Mouse (Mus musculus) A20 (cell line): ENCODE results near the gene March11.

Source experiments
- DNase-seq: peaks from one replicate; pipeline ENCODE4 v3.0.0-alpha.2; 2011; ENCODE audit warnings: low read depth, low spot score

The March11 gene

DNA sequence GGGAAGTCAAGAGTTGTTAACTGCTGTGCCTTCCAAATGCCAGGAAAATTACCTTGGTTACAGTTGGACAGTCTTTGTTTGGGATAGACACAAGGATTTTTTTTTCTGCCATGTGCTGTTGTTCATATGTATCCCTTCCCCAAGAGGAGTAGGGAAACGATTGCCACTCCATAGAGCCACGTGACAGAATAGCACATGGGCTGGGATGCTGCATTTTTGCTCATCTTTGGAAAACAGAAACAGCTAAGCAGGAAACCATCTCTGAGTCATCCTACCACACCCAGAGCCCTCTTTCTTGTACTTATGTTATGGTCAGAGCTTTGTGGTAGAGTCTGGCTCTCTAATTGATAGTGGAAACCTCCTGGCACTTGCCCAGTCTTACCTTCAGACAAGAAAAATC is 65.4 kb downstream of the March11 start:
- DNase-seq, result no peak

DNA sequence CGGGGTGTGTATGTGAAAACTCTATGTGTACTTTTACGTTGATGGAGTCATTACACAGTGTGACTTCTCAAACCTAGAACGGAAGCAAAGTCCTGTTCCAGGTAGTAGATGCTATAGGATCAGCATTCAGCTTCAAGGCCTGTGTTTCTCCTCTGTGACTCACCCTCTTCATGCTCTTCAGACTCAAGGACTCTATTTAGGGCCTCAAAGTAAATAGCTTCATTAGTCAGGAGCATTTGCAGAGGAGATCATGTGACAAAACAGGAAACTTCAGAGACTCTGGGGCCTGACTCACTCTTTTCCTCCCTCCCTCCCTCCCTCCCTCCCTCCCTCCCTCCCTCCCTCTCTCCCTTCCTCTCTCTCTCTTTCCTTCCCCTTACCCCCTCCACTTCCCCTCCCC is 66.1 kb downstream of the March11 start:
- no peak for DNase-seq

DNA sequence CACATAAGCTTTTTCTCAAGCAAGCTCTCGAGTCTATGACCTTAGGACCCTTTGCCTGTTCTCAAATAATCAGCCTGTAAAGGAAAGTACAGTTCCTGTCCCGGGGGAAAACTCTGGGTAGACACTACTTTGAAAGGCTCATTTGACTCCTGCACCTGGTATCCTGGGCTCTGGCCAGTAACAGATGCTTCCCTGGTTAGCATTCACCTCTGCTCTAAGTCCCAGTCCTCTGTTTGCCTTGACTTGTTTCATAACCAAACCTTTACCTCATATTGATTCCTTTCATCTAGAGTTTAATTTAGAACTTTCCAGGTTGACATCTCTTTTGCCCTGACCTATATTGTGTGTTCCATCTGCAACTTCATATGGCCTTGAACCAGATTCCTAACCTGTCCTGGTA is 68.5 kb downstream of the March11 start:
- no peak for DNase-seq

DNA sequence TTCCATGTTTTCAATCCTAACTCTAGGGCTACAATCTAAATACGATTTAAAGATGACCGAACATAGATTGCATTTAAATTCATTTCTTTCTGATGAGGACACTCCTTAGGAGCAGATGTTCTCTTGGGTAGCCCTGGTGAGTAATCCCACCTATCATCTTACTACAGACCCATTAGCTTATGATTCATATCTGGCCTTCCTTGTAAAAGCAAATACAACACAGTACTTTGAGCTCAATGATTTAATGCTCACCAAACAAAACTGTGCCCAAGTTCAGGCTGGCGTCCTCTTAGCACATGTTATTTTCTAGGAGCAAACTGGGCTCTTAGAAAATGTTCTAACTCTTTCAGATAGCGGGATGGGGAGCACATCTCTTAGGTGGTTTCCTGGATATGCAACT is 70.0 kb downstream of the March11 start:
- DNase-seq, result no peak

DNA sequence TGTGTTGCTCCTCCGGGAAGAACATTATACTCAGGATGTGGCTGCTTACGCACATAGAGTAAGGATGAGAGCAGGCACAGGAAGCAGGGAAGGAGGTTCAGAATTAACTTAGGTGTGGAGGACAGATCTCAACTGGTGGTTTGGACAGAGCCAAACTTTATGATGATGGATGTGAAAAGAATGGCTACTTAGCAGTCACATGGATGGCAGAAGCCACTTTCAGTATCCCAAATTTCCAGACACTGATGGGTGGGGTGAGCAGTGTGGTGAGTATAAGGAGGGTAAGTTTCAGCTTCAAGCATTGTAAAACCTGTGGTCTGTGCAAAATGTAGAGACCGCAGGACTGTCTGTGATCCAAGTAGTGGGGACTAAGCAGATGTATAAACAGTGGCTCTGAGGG is 71.0 kb downstream of the March11 start:
- no peak for DNase-seq

DNA sequence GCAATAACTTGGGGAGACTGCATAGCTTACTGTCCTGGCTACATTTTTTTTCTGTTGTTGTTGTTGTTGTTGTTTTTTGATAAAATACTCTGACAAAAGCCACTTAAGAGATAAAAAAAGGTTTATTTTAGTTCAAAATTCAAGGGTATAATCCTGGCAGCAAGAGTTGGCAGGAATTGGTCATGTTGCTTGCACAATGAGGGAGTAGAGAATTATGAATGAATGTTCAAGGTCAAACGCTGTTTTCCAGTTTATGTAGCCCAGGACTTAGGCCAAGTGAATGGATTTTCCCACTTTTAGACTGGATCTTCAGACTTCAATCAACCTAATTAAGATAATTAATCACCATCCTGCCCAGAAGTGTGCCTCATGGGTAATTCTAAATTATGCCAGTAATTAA is 72.0 kb downstream of the March11 start:
- no peak for DNase-seq

DNA sequence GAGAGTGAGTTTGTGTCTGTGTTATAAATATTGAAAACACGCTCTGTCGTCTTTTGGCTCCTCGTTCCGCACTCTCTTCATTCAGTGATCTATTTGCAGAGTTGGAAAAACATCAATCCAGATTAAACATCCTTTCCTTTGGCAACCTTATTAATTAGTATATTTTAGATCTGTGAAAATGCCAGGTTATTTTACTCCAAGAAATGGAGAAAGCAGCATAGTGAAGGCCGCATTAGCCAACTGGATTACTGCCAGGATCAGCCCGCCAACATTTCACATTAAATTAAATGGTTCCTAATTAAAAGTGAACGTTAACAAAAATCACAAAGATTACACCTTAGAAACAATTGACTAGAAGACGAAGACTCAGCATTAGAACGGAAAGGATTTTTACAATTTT is 81.2 kb downstream of the March11 start:
- no peak for DNase-seq

DNA sequence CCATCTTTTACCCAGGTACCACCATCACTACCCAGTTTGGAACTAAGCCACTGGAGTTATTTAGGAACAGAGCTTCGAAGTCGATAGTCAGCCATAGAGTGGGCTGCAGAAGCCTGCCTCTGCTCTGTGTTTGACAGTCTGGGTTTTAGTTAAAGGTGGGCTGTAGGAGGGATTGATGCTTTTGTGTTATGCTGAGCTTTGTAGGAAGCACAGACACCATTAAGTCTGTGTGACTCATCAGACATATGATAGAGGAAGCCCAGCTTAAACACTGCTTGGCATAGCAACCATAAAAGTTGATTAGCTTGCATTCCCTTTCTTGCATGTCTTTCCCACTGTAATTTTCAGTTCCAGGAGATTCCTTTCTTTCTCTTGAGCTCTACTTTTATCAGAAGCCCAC is 87.7 kb downstream of the March11 start:
- DNase-seq, result no peak

DNA sequence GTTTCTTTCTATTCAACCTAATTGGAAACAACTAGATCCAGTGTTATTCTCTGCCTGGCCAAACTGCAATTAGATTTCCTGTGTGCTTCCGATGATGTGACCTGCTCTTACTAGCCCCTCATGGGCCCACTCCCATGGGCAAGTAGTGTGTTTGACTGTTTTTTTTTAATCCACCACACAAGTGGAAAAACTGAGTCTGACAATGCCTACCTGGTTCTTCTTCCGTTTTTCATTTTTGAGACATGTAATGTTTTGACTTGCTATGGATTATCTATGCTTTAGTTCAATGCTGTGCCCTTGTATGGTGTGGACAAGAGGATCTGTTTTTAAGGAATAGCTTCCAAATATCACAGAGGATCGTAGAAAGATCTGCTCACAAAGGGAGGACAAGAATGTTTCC is 116.4 kb downstream of the March11 start:
- no peak for DNase-seq

DNA sequence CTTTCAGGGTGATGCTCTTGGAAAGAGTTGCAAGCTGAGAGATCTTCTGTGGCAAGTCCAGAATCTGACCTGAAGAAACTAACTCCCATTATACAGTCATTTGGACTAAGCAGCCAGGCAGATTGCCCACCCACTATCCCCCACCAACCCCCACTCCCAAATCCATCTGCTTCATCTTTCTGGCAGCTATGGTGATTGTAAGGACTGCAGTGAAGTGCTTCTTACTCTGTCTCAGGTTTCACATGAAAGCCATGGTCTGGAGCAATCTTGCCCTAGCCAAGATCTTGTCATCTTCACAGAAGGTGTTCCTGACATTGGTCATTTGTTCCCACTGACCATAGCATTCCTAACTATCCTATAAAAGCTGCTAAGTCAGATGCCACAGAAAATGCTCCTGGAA is 117.4 kb downstream of the March11 start:
- no peak for DNase-seq

DNA sequence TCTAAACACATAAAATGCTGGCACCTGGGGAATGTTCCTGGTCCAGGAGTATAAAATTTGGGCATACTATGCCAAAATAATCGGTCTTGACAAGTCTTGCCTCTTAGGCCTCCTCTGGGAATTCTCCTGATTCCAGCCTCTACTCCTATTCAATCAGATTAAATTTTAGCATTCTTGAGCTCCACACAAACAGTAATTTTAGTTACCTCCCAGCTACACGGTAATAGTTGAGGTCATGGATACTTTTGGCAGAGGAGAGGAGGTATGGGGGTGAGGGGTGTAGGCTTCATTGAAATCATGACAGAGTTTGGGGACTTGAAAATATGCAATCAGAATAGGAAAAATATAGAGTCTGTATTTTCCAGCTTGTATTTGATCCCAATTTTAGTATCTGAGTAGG is 121.7 kb downstream of the March11 start:
- no peak for DNase-seq

DNA sequence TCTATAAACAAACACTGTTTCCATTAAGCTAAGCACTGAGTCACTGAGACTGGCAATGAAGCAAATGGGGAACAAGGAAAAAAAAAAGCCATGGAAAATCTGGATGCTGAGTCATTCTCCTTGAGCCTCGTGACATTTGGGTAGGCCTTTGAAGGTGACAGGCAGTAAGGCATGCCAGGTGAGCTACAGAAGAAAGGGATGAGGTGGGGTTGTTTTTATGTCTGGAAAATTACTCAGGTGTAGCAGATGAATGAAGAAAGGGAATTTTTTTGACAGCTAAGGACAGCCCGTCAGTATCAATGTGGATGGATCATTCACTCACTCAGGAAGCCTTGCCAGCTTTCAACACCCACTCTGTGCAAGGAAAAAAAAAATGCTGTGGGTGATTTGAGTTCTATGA is 123.8 kb downstream of the March11 start:
- no peak for DNase-seq

DNA sequence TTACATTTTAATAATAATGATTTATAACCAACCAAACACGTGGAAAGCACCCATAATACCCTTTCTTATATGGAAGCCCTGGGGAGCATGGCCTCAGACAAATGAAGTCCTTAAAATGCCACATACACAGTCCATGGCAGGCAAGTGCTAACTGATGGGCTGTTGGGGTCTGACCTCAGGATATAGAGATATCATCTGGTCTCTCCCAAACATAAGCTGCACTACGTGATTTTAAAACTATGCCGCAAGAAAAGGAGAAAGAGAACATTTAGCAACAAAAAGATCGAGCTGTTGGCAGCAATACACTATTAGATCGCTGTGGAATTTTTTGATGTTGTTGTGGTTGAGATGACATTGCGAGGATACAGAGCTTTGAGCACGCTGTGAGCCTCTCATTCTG is 126.9 kb downstream of the March11 start:
- no peak for DNase-seq

DNA sequence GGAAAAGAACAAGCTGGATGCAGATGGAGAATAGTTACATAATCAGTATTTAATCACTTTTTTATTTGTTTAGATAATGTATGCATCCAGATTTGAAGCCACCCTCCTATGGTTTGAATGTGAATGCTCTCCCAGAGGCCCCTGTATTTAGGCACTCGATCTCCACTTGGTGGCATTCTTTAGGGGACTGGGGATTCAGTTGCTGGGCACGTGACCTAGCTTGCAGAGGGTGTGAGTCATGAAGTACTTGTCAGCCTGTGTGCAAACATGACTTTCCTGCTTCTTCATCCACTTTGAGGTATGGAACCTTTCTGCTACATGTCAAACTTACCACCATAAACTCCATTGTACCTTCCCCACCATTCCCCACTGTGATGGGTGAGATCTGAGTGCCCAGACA is 128.3 kb downstream of the March11 start:
- no peak for DNase-seq
